Mouse (Mus musculus): ENCODE results near the gene Olfr1024. TPM values are rescaled to one million over a fixed set of nuclear protein-coding genes. Genes with fewer than 3 reads are reported as not detected.

Gene Olfr1024
- not detected for polyA plus RNA-seq (2012; fragmentation: generic; extraction: Trizol)

DNA sequence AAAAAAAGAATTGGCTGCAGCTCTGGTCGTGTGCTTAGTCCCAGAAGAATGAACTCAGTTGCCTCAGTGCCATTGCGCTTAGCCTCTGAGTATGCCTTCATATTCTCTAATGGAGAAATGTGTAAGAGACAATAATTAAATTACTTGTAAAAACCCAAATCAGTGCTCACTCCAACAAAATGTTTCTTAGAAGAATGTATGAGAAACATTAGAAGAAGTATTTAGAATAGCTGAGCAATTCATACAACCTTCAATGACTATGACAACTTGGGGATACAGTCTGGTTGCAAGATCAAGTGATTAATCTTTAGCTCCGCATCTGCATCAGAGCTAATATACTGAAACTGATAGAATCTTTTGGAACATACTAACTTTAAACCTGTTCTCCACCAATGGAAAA is at the start of gene Olfr1024:
TSS of gene Olfr1024 (minus strand) at position 101 of the 400 bp plus-strand sequence.
- no peak for TF ChIP-seq E2F4 (IDR thresholded peaks at IDR 0.05; ENCODE audit: insufficient read depth)
- TF ChIP-seq MYOG (IDR thresholded peaks at IDR 0.05; ENCODE audit: control insufficient read depth in 1 of 3, insufficient read depth in 1 of 3, insufficient read length in 2 of 3, low read depth in 2 of 3) = no peak
- TF ChIP-seq MYOD1 (IDR thresholded peaks at IDR 0.05; ENCODE audit: control insufficient read depth in 1 of 3, insufficient read length in 2 of 3, low read depth in 2 of 3) = no peak
- TF ChIP-seq REST (IDR thresholded peaks at IDR 0.05; ENCODE audit: insufficient read depth, insufficient read length) = no peak
- no peak for TF ChIP-seq TCF12 (IDR thresholded peaks at IDR 0.05; ENCODE audit: insufficient read depth, poor library complexity, severe bottlenecking)
- no peak for TF ChIP-seq USF1 (IDR thresholded peaks at IDR 0.05; ENCODE audit: low read depth)
- TF ChIP-seq MAX (IDR thresholded peaks at IDR 0.05; ENCODE audit: low read depth) = no peak
- no peak for TF ChIP-seq CEBPB (IDR thresholded peaks at IDR 0.05; ENCODE audit: insufficient read depth, poor library complexity, severe bottlenecking)
- no peak for TF ChIP-seq POLR2AphosphoS2 (IDR thresholded peaks at IDR 0.05; ENCODE audit: insufficient read length, low read depth)
- TF ChIP-seq TCF3 (IDR thresholded peaks at IDR 0.05; ENCODE audit: insufficient read length, low read depth) = no peak
- no peak for TF ChIP-seq SRF (IDR thresholded peaks at IDR 0.05; ENCODE audit: control insufficient read depth, insufficient read length, low read depth)
- no peak for TF ChIP-seq POLR2A (IDR thresholded peaks at IDR 0.05; ENCODE audit: insufficient read length, low read depth)
- Histone ChIP-seq H3K36me3 (ENCODE audit: control insufficient read depth, insufficient read depth) (no peaks in the 10 kb centered on the region), H3K27me3 (ENCODE audit: control insufficient read depth, insufficient read depth, insufficient read length) (no peaks in the 10 kb centered on the region), H3K4me3 (no peak within 1 kb of the TSS), H3K79me2 (ENCODE audit: control insufficient read depth, insufficient read depth) (no peaks in the 10 kb centered on the region), H3K4me2 (ENCODE audit: low read depth) (no peak within 1 kb of the TSS), H3ac (ENCODE audit: control insufficient read depth, insufficient read length) (no peak within 1 kb of the TSS)

- TF ChIP-seq REST (IDR thresholded peaks at IDR 0.05; ENCODE audit: insufficient read depth, insufficient read length) (no peak), SRF (IDR thresholded peaks at IDR 0.05; ENCODE audit: control insufficient read depth, insufficient read length, low read depth) (no peak), MYOD1 (IDR thresholded peaks at IDR 0.05; ENCODE audit: control insufficient read depth in 1 of 3, insufficient read length in 2 of 3, low read depth in 2 of 3) (no peak), TCF3 (IDR thresholded peaks at IDR 0.05; ENCODE audit: insufficient read length, low read depth) (no peak)
- Histone ChIP-seq H3K4me3 (no peak within 1 kb of the TSS), H3K79me2 (ENCODE audit: control insufficient read depth, insufficient read depth) (no peaks in the 10 kb centered on the region), H3K36me3 (ENCODE audit: control insufficient read depth, insufficient read depth) (no peaks in the 10 kb centered on the region), H3K4me2 (ENCODE audit: low read depth) (no peak within 1 kb of the TSS), H3K27me3 (ENCODE audit: control insufficient read depth, insufficient read depth, insufficient read length) (no peaks in the 10 kb centered on the region), H3ac (ENCODE audit: control insufficient read depth, insufficient read length) (no peak within 1 kb of the TSS)
These were observed 45.3 kb upstream of the Olfr1024 start, which contains the start of gene Olfr1028 for GRCm38 (mm10) chr2:85950137-85950536. Olfr1028 (plus strand) TSS chr2:85950437.

DNA sequence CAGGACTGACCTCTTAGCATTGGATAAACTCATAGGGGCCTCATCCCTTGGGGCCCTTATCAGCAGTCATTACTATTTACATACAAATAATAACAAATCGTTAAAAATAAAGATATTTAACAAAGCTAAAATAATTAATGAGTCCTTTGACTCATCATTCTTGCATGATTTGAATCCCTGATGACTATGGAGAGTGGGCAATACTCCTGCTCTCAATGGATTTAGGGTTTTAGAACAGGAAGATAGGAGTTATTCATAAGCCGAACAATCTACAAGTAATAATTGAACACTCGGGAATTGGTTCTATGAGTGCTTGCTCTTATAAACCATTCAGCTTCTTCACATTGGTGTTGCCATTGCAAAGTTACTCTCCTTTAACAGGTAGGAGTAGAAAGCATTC is 16.4 kb upstream of the Olfr1024 start, which contains the start of gene Olfr1026:
TSS of gene Olfr1026 (plus strand) at position 301 of the 400 bp plus-strand sequence.
- no peaks in the 10 kb centered on the region for H3K27me3 ChIP-seq (ENCODE audit: control insufficient read depth, insufficient read depth, insufficient read length)
- TF ChIP-seq MYOG (IDR thresholded peaks at IDR 0.05; ENCODE audit: control insufficient read depth in 1 of 3, insufficient read depth in 1 of 3, insufficient read length in 2 of 3, low read depth in 2 of 3) (no peak), MYOD1 (IDR thresholded peaks at IDR 0.05; ENCODE audit: control insufficient read depth in 1 of 3, insufficient read length in 2 of 3, low read depth in 2 of 3) (no peak), CEBPB (IDR thresholded peaks at IDR 0.05; ENCODE audit: insufficient read depth, poor library complexity, severe bottlenecking) (no peak), USF1 (IDR thresholded peaks at IDR 0.05; ENCODE audit: low read depth) (no peak), POLR2A (IDR thresholded peaks at IDR 0.05; ENCODE audit: insufficient read length, low read depth) (no peak), TCF12 (IDR thresholded peaks at IDR 0.05; ENCODE audit: insufficient read depth, poor library complexity, severe bottlenecking) (no peak), SRF (IDR thresholded peaks at IDR 0.05; ENCODE audit: control insufficient read depth, insufficient read length, low read depth) (no peak), E2F4 (IDR thresholded peaks at IDR 0.05; ENCODE audit: insufficient read depth) (no peak), REST (IDR thresholded peaks at IDR 0.05; ENCODE audit: insufficient read depth, insufficient read length) (no peak), MAX (IDR thresholded peaks at IDR 0.05; ENCODE audit: low read depth) (no peak), POLR2AphosphoS2 (IDR thresholded peaks at IDR 0.05; ENCODE audit: insufficient read length, low read depth) (no peak), TCF3 (IDR thresholded peaks at IDR 0.05; ENCODE audit: insufficient read length, low read depth) (no peak)
- no peaks in the 10 kb centered on the region for H3K36me3 ChIP-seq (ENCODE audit: control insufficient read depth, insufficient read depth)
- H3K4me3 ChIP-seq = no peak within 1 kb of the TSS
- no peak within 1 kb of the TSS for H3ac ChIP-seq (ENCODE audit: control insufficient read depth, insufficient read length)
- H3K4me2 ChIP-seq (ENCODE audit: low read depth) = no peak within 1 kb of the TSS
- H3K79me2 ChIP-seq (ENCODE audit: control insufficient read depth, insufficient read depth) = no peaks in the 10 kb centered on the region

DNA sequence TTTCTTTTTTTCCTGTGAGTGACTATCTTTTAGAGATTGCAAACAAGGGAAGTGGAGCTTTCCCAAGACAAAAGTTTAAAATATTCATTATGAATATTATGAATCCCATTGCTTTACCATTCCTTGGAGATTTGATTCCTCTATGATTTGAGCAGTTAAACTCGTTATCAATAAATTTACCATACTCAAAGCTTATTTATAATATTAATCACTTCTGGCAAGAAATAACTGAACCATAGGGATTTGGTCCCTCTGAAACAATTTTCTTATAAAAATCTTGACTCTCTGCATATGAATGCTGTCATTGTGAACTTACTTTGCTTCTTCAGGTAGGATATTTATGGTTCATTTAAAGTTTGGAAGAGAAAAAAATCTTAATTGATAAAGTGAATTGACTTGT is 10.0 kb upstream of the Olfr1024 start, which contains the start of gene Olfr1025-ps1:
TSS of gene Olfr1025-ps1 (plus strand) at position 301 of the 400 bp plus-strand sequence.
- H3K4me2 ChIP-seq (ENCODE audit: low read depth) = no peak within 1 kb of the TSS
- H3K36me3 ChIP-seq (ENCODE audit: control insufficient read depth, insufficient read depth) = no peaks in the 10 kb centered on the region
- H3K4me3 ChIP-seq = no peak within 1 kb of the TSS
- H3K27me3 ChIP-seq (ENCODE audit: control insufficient read depth, insufficient read depth, insufficient read length) = no peaks in the 10 kb centered on the region
- H3K79me2 ChIP-seq (ENCODE audit: control insufficient read depth, insufficient read depth) = no peaks in the 10 kb centered on the region
- H3ac ChIP-seq (ENCODE audit: control insufficient read depth, insufficient read length) = no peak within 1 kb of the TSS
- no peak for TF ChIP-seq POLR2A (IDR thresholded peaks at IDR 0.05; ENCODE audit: insufficient read length, low read depth)
- no peak for TF ChIP-seq TCF3 (IDR thresholded peaks at IDR 0.05; ENCODE audit: insufficient read length, low read depth)
- TF ChIP-seq CEBPB (IDR thresholded peaks at IDR 0.05; ENCODE audit: insufficient read depth, poor library complexity, severe bottlenecking) = no peak
- TF ChIP-seq MAX (IDR thresholded peaks at IDR 0.05; ENCODE audit: low read depth) = no peak
- no peak for TF ChIP-seq E2F4 (IDR thresholded peaks at IDR 0.05; ENCODE audit: insufficient read depth)
- no peak for TF ChIP-seq MYOG (IDR thresholded peaks at IDR 0.05; ENCODE audit: control insufficient read depth in 1 of 3, insufficient read depth in 1 of 3, insufficient read length in 2 of 3, low read depth in 2 of 3)
- no peak for TF ChIP-seq USF1 (IDR thresholded peaks at IDR 0.05; ENCODE audit: low read depth)
- TF ChIP-seq MYOD1 (IDR thresholded peaks at IDR 0.05; ENCODE audit: control insufficient read depth in 1 of 3, insufficient read length in 2 of 3, low read depth in 2 of 3) = no peak
- TF ChIP-seq REST (IDR thresholded peaks at IDR 0.05; ENCODE audit: insufficient read depth, insufficient read length) = no peak
- TF ChIP-seq POLR2AphosphoS2 (IDR thresholded peaks at IDR 0.05; ENCODE audit: insufficient read length, low read depth) = no peak
- TF ChIP-seq SRF (IDR thresholded peaks at IDR 0.05; ENCODE audit: control insufficient read depth, insufficient read length, low read depth) = no peak
- no peak for TF ChIP-seq TCF12 (IDR thresholded peaks at IDR 0.05; ENCODE audit: insufficient read depth, poor library complexity, severe bottlenecking)

Measured in myocyte (in vitro differentiated cells).